Mouse (Mus musculus) midbrain, embryonic 14.5 days (tissue): ENCODE measurements around the gene Gm40193. TPM values are rescaled to one million over a fixed set of nuclear protein-coding genes. Genes with fewer than 3 reads are reported as not detected.
A peak's percentile ranks its signal among the peaks of the same experiment; 100 is the strongest.

Experiments
- ATAC-seq: fragments of 200-750 bp; cut with Nextera tagmentation; 2 replicates; pipeline ENCODE4 v1.8.0; 2017; ENCODE audit warnings: moderate number of reproducible peaks, moderate library complexity; ENCODE audit not compliant: low FRiP score, low TSS enrichment
- DNase-seq: peaks from one replicate; pipeline ENCODE4 v3.0.0-alpha.2; 2015
- H3K27ac ChIP-seq: fragments of 300-500 bp; sonication (generic); replicated peaks from 2 replicates; pipeline ENCODE4 v1.5.1; 2014; ENCODE audit warnings: mild to moderate bottlenecking, low read depth, low read length, moderate library complexity
- H3K27me3 ChIP-seq: fragments of 300-500 bp; sonication (generic); 2 replicates; pipeline ENCODE4 v1.6.1; 2014; ENCODE audit warnings: low read length, control low read depth, mixed read lengths; ENCODE audit not compliant: control insufficient read depth, insufficient read depth
- H3K36me3 ChIP-seq: fragments of 300-500 bp; sonication (generic); 2 replicates; pipeline ENCODE4 v1.6.1; 2014; ENCODE audit warnings: low read length, control low read depth; ENCODE audit not compliant: control insufficient read depth, insufficient read depth
- H3K4me1 ChIP-seq: fragments of 300-500 bp; sonication (generic); 2 replicates; pipeline ENCODE4 v1.6.1; 2014; ENCODE audit warnings: mild to moderate bottlenecking, antibody characterized with exemption, low read length, control low read depth; ENCODE audit not compliant: control insufficient read depth, insufficient read depth
- H3K4me2 ChIP-seq: fragments of 300-500 bp; sonication (generic); 2 replicates; pipeline ENCODE4 v1.6.1; 2014; ENCODE audit warnings: mild to moderate bottlenecking, low read length, moderate library complexity
- H3K4me3 ChIP-seq: fragments of 300-500 bp; sonication (generic); replicated peaks from 2 replicates; pipeline ENCODE4 v1.5.1; 2014; ENCODE audit warnings: low read depth, low read length
- H3K9ac ChIP-seq: fragments of 300-500 bp; sonication (generic); replicated peaks from 2 replicates; pipeline ENCODE4 v1.6.1; 2014; ENCODE audit warnings: mild to moderate bottlenecking, low read length, moderate library complexity
- H3K9me3 ChIP-seq: fragments of 300-500 bp; sonication (generic); 2 replicates; pipeline ENCODE4 v1.6.1; 2016; ENCODE audit warnings: low read length, control low read depth, mixed read lengths; ENCODE audit not compliant: control insufficient read depth
- WGBS: fragments of 180-500 bp; shearing (Covaris S2); extraction: QIAGEN DNeasy Blood & Tissue Kit; methylation state at CpG from one replicate; pipeline ENCODE4 v1.1.7; 2014; 5-methylcytosine and 5-hydroxymethylcytosine counted together
- polyA plus RNA-seq: library from polyadenylated mRNA; unstranded; fragments of >200 nt; fragmentation: Nextera tagmentation; extraction: Ambion mirVana; gene quantifications from 2 replicates; pipeline ENCODE4 v1.2.1, GENCODE M21; 2014

Gene Gm40193
- polyA plus RNA-seq, 1 experiment from 2014 or later = not detected

DNA sequence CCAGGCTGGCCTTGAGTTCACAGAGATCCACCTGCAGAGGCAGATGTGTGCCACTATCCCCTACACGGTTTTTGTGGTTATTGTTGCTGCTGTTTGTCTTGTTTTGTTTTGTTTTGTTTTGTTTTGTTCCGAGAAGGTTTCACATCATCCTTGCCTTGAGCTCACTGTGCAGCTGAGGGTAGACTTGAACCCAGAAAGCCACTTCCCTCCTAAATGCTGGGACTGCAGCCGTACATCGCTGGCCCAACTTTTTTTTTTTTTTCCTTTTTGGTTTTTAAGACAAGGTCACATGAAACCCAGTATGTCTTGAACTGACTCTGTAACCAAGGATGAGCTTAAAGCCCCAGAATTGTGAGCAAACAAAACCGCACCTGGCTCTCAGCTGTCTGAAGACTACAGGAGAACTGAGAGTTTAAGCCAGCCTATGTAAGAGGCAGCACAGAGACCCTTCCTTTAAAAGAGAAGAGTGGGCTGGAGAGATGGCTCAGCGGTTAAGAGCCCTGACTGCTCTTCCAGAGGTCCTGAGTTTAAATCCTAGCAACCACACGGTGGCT is 25.7 kb downstream of the Gm40193 start:
- Histone ChIP-seq H3K36me3 (no peaks in the 10 kb centered on the region), H3K4me1 (peaks cover 6% of the 10 kb centered on the region; the same call in 1 of the 2 replicates), H3K4me2 (no peak overlapping the region), H3K27ac (no peak overlapping the region), H3K9ac (no peak overlapping the region), H3K9me3 (no peaks in the 10 kb centered on the region), H3K27me3 (no peaks in the 10 kb centered on the region), H3K4me3 (no peak overlapping the region)
- DNase-seq (no peak), ATAC-seq (no peak)
- WGBS = 72% methylated on average over 7 of the region's 7 CpGs

DNA sequence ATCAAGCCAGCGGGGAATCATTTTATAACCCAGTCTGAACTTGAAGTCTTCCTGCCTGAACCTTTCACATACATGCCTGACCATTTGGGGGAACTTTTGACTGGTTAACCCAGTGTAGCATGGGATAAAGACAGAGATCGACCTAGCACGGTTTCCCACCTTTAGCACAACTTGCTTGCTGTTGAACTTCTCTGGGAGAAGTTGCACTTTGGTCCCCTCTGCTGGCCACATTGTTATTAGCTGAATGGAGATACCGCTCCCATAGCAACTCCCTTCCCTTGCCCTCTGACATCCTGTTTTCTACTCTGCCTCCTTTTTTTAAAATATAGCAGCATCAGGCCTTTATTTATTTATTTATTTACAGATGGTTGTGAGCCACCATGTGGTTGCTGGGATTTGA is 26.4 kb downstream of the Gm40193 start:
- Histone ChIP-seq H3K9me3 (no peaks in the 10 kb centered on the region), H3K4me1 (peaks cover 6% of the 10 kb centered on the region; the same call in 1 of the 2 replicates), H3K4me2 (no peak overlapping the region), H3K27me3 (no peaks in the 10 kb centered on the region), H3K36me3 (no peaks in the 10 kb centered on the region), H3K4me3 (no peak overlapping the region), H3K27ac (no peak overlapping the region), H3K9ac (no peak overlapping the region)
- ATAC-seq (no peak), DNase-seq (peak; percentile 76)
- WGBS = 31% methylated on average over 4 of the region's 4 CpGs

DNA sequence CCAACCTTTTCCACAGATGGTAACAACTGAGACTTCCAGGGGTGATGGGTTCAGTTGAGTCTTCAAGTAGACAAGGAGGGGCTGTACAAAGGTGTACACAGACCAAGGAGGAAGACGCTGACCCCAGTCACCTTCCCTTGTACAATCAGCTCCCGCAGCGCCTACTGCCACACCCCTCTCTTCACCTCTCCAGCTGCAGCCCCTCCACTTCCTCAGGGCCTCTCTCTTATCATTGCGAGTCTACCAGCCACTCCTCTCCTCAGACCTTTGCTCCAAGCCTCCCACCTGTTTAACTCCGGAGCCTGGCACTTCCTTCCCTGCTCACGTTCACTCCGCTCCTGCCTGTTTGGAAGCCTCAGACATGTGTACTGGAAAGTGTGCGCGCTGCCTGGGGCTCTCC is 27.8 kb downstream of the Gm40193 start, which contains the start of gene Tm4sf5:
Tm4sf5 (plus strand) TSS at position 275 of the 400 bp plus-strand sequence.
- no peak within 1 kb of the TSS for H3K4me3 ChIP-seq
- H3K27ac ChIP-seq = no peak within 1 kb of the TSS
- no peak for DNase-seq
- ATAC-seq = no peak
- no peaks in the 10 kb centered on the region for H3K9me3 ChIP-seq
- WGBS = 87% methylated on average over 9 of the region's 9 CpGs
- peaks cover 5% of the 10 kb centered on the region; the same call in 1 of the 2 replicates for H3K4me1 ChIP-seq
- H3K27me3 ChIP-seq = no peaks in the 10 kb centered on the region
- H3K36me3 ChIP-seq = no peaks in the 10 kb centered on the region
- H3K9ac ChIP-seq = no peak within 1 kb of the TSS
- no peak within 1 kb of the TSS for H3K4me2 ChIP-seq

DNA sequence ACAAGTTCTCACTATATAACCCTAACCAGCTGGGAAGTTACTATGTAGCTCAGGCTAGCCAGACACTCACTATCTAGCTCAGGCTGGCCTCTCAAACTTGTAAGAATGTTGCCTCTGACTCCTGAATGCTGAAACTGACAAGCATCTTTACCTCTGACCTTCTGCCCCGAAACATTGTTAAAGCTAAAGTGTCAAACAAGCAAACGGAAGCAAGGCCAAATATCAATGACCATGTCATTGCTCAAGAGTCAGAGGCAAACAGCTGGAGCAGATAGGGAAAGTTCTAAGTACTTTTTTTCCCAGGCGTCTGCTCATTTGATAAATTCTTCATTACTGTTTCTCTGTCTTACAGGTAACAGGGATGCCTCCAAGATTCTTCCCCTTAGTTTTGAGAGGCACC is 30.7 kb downstream of the Gm40193 start:
- Histone ChIP-seq H3K9me3 (no peaks in the 10 kb centered on the region), H3K4me1 (no peaks in the 10 kb centered on the region), H3K4me3 (no peak overlapping the region), H3K4me2 (no peak overlapping the region), H3K27me3 (no peaks in the 10 kb centered on the region), H3K27ac (no peak overlapping the region), H3K9ac (no peak overlapping the region), H3K36me3 (no peaks in the 10 kb centered on the region)
- 76% methylated on average over 3 of the region's 3 CpGs for WGBS
- DNase-seq (no peak), ATAC-seq (no peak)

DNA sequence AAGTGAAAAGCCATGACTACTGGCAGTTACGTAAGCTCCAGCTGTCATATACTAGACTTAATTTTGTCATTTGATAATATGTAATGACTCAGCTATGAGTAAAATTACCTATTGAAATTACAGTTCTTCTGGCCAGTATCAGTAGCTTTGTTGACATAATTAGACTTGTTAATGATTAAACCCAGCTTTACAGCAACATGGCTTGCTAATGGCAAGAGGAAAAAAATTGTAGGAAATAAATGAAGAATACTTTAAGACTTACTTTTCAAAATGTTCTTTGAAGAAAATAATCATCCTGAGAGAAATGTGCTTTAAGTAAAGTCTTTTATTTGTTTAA is 32.3 kb downstream of the Gm40193 start:
- no peak for ATAC-seq
- no peaks in the 10 kb centered on the region for H3K36me3 ChIP-seq
- no peak overlapping the region for H3K4me3 ChIP-seq
- WGBS = 94% methylated on average over 1 of the region's 1 CpGs
- H3K4me1 ChIP-seq = no peaks in the 10 kb centered on the region
- no peaks in the 10 kb centered on the region for H3K27me3 ChIP-seq
- DNase-seq = no peak
- no peak overlapping the region for H3K4me2 ChIP-seq
- no peak overlapping the region for H3K27ac ChIP-seq
- no peak overlapping the region for H3K9ac ChIP-seq
- no peaks in the 10 kb centered on the region for H3K9me3 ChIP-seq

DNA sequence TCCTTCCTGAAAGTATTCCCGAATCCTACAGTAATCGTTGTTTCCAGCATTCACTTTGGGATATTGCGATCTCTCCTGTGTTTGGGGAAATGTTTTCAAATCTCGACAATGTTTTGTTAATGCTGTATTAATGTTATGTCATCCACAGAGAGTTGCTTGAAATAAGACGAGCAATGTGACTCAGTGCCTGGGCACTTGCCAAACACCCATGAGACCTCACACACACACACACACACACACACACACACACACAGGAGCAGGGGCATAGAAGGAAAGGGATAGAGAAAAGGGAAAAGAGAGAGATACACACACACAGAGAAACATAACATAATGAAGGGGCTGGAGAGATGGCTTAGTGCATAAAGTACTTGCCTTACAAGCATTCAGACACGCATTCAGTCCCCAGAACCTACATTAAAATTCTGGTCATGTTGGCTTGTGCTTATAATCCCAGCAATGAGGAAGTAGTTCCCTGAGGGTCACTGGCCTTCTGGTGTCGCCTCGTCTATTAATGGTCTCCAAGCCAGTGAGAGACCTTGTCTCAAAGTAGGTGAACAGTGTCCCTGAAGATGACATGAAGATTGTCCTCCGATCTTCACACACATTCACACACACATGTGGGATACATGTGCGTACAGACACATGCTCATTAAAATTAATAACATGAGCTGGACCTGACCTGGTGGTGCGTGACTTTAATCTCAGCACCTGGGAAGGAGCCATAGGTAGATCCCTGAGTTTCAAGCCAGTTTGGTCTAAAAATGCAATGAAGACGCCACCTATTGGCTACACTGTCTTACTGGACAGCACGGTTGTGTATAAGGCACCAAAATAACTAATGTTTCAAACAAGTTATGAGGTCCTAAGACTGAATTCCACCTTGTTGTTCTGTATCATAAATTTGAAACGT is 32.9 kb downstream of the Gm40193 start:
- Histone ChIP-seq H3K27ac (no peak overlapping the region), H3K9me3 (no peaks in the 10 kb centered on the region), H3K27me3 (no peaks in the 10 kb centered on the region), H3K4me1 (no peaks in the 10 kb centered on the region), H3K36me3 (no peaks in the 10 kb centered on the region), H3K4me2 (no peak overlapping the region), H3K4me3 (no peak overlapping the region), H3K9ac (no peak overlapping the region)
- peak; percentile 17 for DNase-seq
- ATAC-seq = no peak
- WGBS = 67% methylated on average over 14 of the region's 14 CpGs

DNA sequence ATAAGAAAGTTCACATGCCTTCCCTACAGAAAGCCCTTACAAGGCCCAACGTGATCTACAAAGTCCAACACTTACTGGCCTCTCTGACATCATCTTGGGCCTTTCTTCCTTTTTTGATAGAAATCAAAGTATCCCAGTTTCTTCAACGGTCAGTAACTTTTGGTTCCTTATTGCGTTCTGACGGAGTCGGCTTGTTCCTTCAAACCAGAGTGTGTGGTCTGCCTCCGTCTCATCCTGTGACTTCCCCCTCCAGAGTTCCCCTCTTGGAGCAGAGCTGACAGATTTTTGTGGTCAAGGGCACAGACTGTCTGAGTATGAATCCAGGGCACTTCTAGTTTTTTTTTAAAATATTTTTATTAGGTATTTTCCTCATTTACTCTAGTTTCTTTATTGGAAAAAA is 43.1 kb downstream of the Gm40193 start:
- 84% methylated on average over 6 of the region's 6 CpGs for WGBS
- Histone ChIP-seq H3K9ac (no peak overlapping the region), H3K9me3 (no peaks in the 10 kb centered on the region; the same call in 1 of the 2 replicates), H3K27me3 (no peaks in the 10 kb centered on the region), H3K36me3 (no peaks in the 10 kb centered on the region), H3K4me3 (no peak overlapping the region), H3K27ac (no peak overlapping the region), H3K4me2 (no peak overlapping the region), H3K4me1 (no peaks in the 10 kb centered on the region)
- DNase-seq = no peak
- no peak for ATAC-seq

DNA sequence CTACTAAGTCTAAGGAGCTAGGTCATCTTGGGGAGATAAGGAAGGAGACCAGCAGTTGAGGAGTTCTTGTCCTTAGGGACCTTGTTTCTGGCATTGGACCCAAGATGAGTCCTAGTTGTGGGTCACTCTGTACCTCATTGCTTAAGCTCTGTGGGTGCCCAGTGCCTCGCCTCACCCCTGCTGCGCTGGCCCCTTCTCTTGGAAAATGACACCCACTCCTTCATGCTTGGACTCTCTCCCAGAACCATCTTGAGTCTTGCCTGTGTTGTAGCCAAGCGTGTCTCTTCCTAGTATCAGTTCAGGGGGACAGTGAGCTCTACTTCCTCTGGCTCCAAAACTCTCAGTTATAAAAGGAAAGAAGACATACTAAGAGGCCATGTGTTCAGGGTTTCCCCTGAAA is 43.6 kb downstream of the Gm40193 start:
- 86% methylated on average over 3 of the region's 3 CpGs for WGBS
- no peak for ATAC-seq
- DNase-seq = no peak

DNA sequence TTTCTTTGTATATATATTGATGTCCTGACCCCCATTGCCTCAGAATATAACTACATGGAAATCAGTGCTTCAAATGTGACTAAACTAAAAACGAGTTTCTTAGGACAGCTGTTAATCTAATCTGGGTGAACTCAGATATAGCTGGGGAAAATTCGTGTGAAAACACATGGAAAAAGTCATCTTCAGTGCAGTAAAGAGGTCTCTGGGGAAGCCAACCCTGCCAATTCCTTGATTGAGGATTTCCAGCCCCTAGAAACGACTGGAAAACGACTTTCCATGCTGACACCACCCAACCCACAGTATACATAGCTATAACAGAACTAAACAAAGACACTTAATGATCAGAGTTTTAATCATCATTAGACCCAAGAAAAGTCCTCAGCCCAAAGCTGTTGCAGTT is 44.9 kb downstream of the Gm40193 start:
- no peaks in the 10 kb centered on the region for H3K27me3 ChIP-seq
- no peaks in the 10 kb centered on the region for H3K4me1 ChIP-seq
- no peak overlapping the region for H3K4me2 ChIP-seq
- H3K9ac ChIP-seq = no peak overlapping the region
- WGBS = 55% methylated on average over 4 of the region's 4 CpGs
- no peaks in the 10 kb centered on the region for H3K36me3 ChIP-seq
- H3K4me3 ChIP-seq = no peak overlapping the region
- ATAC-seq (no peak), DNase-seq (no peak)
- H3K9me3 ChIP-seq = no peaks in the 10 kb centered on the region; the same call in 1 of the 2 replicates
- H3K27ac ChIP-seq = no peak overlapping the region

More for the DNA sequence above, 43.6 kb downstream of the Gm40193 start:
- Histone ChIP-seq H3K4me2 (no peak overlapping the region), H3K27ac (no peak overlapping the region), H3K36me3 (no peaks in the 10 kb centered on the region), H3K4me1 (no peaks in the 10 kb centered on the region), H3K9ac (no peak overlapping the region), H3K27me3 (no peaks in the 10 kb centered on the region), H3K4me3 (no peak overlapping the region), H3K9me3 (no peaks in the 10 kb centered on the region; the same call in 1 of the 2 replicates)
